Mouse (Mus musculus): Measurements from ENCODE around the gene Rpl9. TPM values are rescaled to one million over a fixed set of nuclear protein-coding genes. Genes with fewer than 3 reads are reported as not detected.

Rpl9 gene
- polyA plus RNA-seq (2015; fragmentation: Nextera tagmentation; extraction: Ambion mirVana): 1,031 and 1,063 TPM in 2 replicates

GRCm38 (mm10) chr5:65390648-65391644, at the start of gene Rpl9, which contains the start of gene Lias:
Rpl9 (minus strand) TSS chr5:65391444.
Lias (plus strand) TSS chr5:65391497.
- no peaks in the 10 kb centered on the region for H3K9me3 ChIP-seq (ENCODE audit: control insufficient read depth, low read length)
- H3K27me3 ChIP-seq (ENCODE audit: control insufficient read depth, insufficient read depth, low read depth, low read length): no peaks in the 10 kb centered on the region
- peak; percentile 98 for ATAC-seq (ENCODE audit: low read depth)
- under 1% methylated on average over 83 of the region's 83 CpGs for WGBS
- peaks cover 24% of the 10 kb centered on the region for H3K36me3 ChIP-seq (ENCODE audit: control insufficient read depth, insufficient read depth, low read length)
- H3K4me3 ChIP-seq (ENCODE audit: low read length): peak within 1 kb of the TSS; percentile 98
- peak within 1 kb of the TSS; percentile 85 for H3K4me2 ChIP-seq (ENCODE audit: low read depth, low read length)
- H3K4me1 ChIP-seq (replicated peaks; ENCODE audit: control insufficient read depth, insufficient read depth, low read length): peaks cover 8% of the 10 kb centered on the region
- peak within 1 kb of the TSS; percentile 100 for H3K9ac ChIP-seq (ENCODE audit: low read length)
- H3K27ac ChIP-seq (ENCODE audit: low read length): peak within 1 kb of the TSS; percentile 88

DNA sequence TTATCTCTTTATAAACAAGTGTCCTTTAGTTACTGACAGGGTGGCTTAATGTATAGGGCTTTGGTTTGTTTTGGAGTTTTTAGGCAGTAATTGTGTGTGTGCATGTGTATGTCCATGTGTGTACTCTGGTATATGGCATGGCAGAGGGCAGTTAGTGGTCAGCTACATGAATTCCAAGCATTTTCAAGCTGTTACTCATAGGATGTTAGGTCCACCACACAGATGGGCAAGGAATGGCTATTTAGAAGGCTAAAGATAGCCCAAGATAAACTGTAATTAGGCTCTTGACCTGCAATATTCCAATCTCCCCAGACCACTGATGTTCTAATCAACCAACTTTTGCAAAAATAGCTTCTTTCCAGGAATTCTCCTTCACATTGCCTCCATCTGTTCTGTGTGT, 46.8 kb upstream of the Rpl9 start:
- Histone ChIP-seq H3K9ac (ENCODE audit: low read length) (no peak overlapping the region), H3K9me3 (ENCODE audit: control insufficient read depth, low read length) (no peaks in the 10 kb centered on the region), H3K4me1 (replicated peaks; ENCODE audit: control insufficient read depth, insufficient read depth, low read length) (peaks cover 12% of the 10 kb centered on the region), H3K4me2 (ENCODE audit: low read depth, low read length) (no peak overlapping the region), H3K4me3 (ENCODE audit: low read length) (no peak overlapping the region), H3K36me3 (ENCODE audit: control insufficient read depth, insufficient read depth, low read length) (no peaks in the 10 kb centered on the region), H3K27ac (ENCODE audit: low read length) (no peak overlapping the region), H3K27me3 (ENCODE audit: control insufficient read depth, insufficient read depth, low read depth, low read length) (no peaks in the 10 kb centered on the region)
- no peak for ATAC-seq (ENCODE audit: low read depth)

DNA sequence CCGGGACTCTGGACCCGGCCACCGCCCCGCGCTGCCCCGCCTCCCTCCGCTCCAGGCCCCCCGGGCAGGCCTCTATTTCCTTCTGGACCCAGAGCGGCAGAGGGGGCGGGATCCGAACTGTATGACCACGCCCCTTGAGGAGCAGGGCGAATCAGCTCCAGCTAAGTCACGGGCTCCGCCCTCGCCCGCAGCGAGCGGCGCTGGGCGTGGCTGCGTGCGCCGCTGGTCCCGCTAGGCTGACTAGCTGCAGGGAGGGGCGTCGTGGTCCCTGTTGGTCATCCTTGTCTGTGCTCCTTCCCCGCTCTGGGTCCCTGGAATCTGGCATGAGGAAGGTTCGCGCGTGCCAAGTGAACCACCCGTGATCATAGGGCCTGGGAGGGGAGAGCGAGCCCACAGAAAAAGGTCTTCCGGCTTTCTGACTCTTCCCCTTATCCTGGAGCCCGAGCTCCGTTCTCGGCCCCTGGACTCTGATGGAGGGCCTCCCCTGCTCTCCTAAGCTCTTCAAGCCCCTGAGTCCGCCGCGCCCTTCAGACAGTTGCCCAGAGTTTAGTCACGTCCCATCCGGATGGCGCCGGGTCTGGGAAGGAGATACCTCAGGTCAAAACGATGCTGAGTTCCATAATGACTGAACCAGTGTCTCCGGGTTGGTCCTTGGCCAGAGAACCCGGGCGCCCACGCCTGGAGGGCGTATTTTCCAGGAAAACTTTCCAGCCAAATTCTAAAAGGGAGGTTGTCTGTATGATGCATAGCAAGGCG, 44.7 kb upstream of the Rpl9 start, which contains the start of gene Ugdh:
TSS of gene Ugdh (minus strand) at position 144 of the 756 bp plus-strand sequence.
- peak within 1 kb of the TSS; percentile 92 for H3K27ac ChIP-seq (ENCODE audit: low read length)
- ATAC-seq (ENCODE audit: low read depth): peak; percentile 99
- WGBS: under 1% methylated on average over 46 of the region's 51 CpGs
- peak within 1 kb of the TSS; percentile 78 for H3K4me3 ChIP-seq (ENCODE audit: low read length)
- H3K9ac ChIP-seq (ENCODE audit: low read length): peak within 1 kb of the TSS; percentile 81
- no peaks in the 10 kb centered on the region for H3K9me3 ChIP-seq (ENCODE audit: control insufficient read depth, low read length)
- H3K36me3 ChIP-seq (ENCODE audit: control insufficient read depth, insufficient read depth, low read length): no peaks in the 10 kb centered on the region
- H3K4me1 ChIP-seq (replicated peaks; ENCODE audit: control insufficient read depth, insufficient read depth, low read length): peaks cover 12% of the 10 kb centered on the region
- no peaks in the 10 kb centered on the region for H3K27me3 ChIP-seq (ENCODE audit: control insufficient read depth, insufficient read depth, low read depth, low read length)
- H3K4me2 ChIP-seq (ENCODE audit: low read depth, low read length): peak within 1 kb of the TSS; percentile 61

DNA sequence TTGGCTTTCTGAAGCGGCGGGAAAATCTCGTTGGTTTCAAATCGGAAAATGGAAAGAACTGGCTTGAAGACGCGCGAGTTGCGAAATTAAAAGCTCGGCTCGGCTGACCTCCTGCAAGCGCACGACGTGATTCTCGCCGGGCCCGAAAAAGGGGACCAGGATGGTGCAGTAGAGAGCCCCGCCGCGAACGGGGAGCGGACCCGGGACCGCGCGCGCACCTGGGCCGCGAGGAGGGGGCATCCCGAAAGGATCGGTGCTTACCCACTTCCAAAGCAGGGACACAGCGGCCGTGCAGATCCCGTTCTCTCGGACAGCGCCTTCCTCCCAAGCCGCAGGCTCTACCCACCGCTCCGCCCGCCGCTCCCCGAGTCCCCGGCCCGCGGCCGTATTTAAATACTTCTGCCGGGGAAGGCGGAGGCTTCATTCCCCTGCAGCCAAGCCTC, 44.1 kb upstream of the Rpl9 start:
- Histone ChIP-seq H3K36me3 (ENCODE audit: control insufficient read depth, insufficient read depth, low read length) (no peaks in the 10 kb centered on the region), H3K4me1 (replicated peaks; ENCODE audit: control insufficient read depth, insufficient read depth, low read length) (peaks cover 12% of the 10 kb centered on the region), H3K27me3 (ENCODE audit: control insufficient read depth, insufficient read depth, low read depth, low read length) (no peaks in the 10 kb centered on the region), H3K4me3 (ENCODE audit: low read length) (peak overlapping the region; percentile 78), H3K27ac (ENCODE audit: low read length) (peak overlapping the region; percentile 86), H3K9ac (ENCODE audit: low read length) (peak overlapping the region; percentile 81), H3K4me2 (ENCODE audit: low read depth, low read length) (peak overlapping the region; percentile 56), H3K9me3 (ENCODE audit: control insufficient read depth, low read length) (no peaks in the 10 kb centered on the region)
- no peak for ATAC-seq (ENCODE audit: low read depth)
- under 1% methylated on average over 40 of the region's 47 CpGs for WGBS

DNA sequence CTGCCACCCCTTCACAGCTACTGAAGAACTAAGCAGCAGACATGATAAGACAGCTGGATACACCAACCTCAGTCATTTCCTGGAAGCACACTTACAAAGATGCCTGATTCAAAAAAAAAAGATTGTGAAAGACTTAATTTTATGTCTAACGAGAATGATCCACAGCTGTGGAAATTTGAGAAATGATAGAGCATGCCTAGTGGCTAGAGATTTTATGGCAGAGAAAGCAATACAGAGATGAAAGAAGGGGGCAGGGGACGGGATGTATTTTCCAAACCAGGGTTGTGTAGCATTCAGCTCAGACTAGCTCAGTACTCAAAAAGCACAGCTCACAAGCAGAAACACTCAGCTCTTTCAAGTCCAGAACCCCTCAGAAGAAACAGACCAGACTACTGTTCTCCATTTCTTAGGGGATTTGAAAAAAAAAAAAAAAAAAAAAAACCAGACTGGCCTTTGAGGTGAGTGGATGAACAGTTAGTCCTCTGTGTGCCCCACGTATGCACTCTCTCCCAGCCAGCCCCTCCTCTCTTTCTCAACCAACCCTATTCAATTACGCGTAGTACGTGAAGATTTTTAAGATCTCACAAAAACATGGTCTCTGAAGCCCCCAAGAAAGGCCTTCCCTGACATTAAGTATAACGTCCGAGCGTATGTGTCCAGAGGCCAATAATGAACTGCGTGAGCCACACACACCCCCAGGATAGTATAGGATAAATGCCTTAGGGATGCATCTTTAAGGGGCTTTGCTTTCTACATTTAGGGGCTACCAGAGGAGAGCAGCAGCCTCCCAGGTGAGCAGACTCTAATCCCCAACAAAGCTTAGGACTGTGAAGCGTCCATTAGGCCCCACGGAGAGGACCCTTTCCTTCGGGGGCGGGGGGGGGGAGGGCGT, 43.5 kb upstream of the Rpl9 start:
- peak overlapping the region; percentile 81 for H3K9ac ChIP-seq (ENCODE audit: low read length)
- 3% methylated on average over 15 of the region's 15 CpGs for WGBS
- H3K27ac ChIP-seq (ENCODE audit: low read length): peak overlapping the region; percentile 86
- H3K4me2 ChIP-seq (ENCODE audit: low read depth, low read length): peak overlapping the region; percentile 56
- no peak for ATAC-seq (ENCODE audit: low read depth)
- no peaks in the 10 kb centered on the region for H3K27me3 ChIP-seq (ENCODE audit: control insufficient read depth, insufficient read depth, low read depth, low read length)
- H3K36me3 ChIP-seq (ENCODE audit: control insufficient read depth, insufficient read depth, low read length): no peaks in the 10 kb centered on the region
- H3K9me3 ChIP-seq (ENCODE audit: control insufficient read depth, low read length): no peaks in the 10 kb centered on the region
- peaks cover 12% of the 10 kb centered on the region for H3K4me1 ChIP-seq (replicated peaks; ENCODE audit: control insufficient read depth, insufficient read depth, low read length)
- peak overlapping the region; percentile 78 for H3K4me3 ChIP-seq (ENCODE audit: low read length)

- 86% methylated on average over 5 of the region's 5 CpGs for WGBS
- H3K27ac ChIP-seq (ENCODE audit: low read length): no peak overlapping the region
- peaks cover 6% of the 10 kb centered on the region for H3K4me1 ChIP-seq (replicated peaks; ENCODE audit: control insufficient read depth, insufficient read depth, low read length)
- no peaks in the 10 kb centered on the region for H3K27me3 ChIP-seq (ENCODE audit: control insufficient read depth, insufficient read depth, low read depth, low read length)
- H3K9ac ChIP-seq (ENCODE audit: low read length): no peak overlapping the region
- H3K4me3 ChIP-seq (ENCODE audit: low read length): no peak overlapping the region
- no peak for ATAC-seq (ENCODE audit: low read depth)
- peaks cover 4% of the 10 kb centered on the region; the same call in 1 of the 2 replicates for H3K36me3 ChIP-seq (ENCODE audit: control insufficient read depth, insufficient read depth, low read length)
- no peak overlapping the region for H3K4me2 ChIP-seq (ENCODE audit: low read depth, low read length)
- H3K9me3 ChIP-seq (ENCODE audit: control insufficient read depth, low read length): no peaks in the 10 kb centered on the region
Observed at GRCm38 (mm10) chr5:65429441-65429840, 38.2 kb upstream of the Rpl9 start.

DNA sequence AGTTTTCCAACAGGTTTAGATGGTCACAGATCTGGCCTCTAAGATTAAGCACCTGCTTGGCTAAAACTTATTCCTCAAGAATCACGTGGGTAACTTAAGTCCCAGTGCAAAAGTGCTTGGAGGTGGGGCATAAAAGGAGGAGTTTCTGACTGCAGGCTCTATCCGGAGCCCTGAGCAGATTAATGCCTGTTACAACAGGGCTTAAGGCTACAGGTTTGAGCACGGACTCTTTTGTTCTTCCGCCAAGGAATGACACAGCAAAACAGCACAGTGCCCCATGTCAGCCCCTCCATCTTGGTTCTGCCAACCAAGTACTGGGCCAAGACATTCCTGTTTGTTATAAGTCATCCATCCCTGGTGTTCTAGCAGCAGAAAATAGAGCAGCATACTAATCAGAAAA, 37.1 kb upstream of the Rpl9 start:
- ATAC-seq (ENCODE audit: low read depth): no peak
- Histone ChIP-seq H3K36me3 (ENCODE audit: control insufficient read depth, insufficient read depth, low read length) (peaks cover 9% of the 10 kb centered on the region), H3K4me1 (replicated peaks; ENCODE audit: control insufficient read depth, insufficient read depth, low read length) (no peaks in the 10 kb centered on the region), H3K4me2 (ENCODE audit: low read depth, low read length) (no peak overlapping the region), H3K27ac (ENCODE audit: low read length) (no peak overlapping the region), H3K9ac (ENCODE audit: low read length) (no peak overlapping the region), H3K4me3 (ENCODE audit: low read length) (no peak overlapping the region), H3K9me3 (ENCODE audit: control insufficient read depth, low read length) (no peaks in the 10 kb centered on the region), H3K27me3 (ENCODE audit: control insufficient read depth, insufficient read depth, low read depth, low read length) (no peaks in the 10 kb centered on the region)
- 45% methylated on average over 4 of the region's 4 CpGs for WGBS

DNA sequence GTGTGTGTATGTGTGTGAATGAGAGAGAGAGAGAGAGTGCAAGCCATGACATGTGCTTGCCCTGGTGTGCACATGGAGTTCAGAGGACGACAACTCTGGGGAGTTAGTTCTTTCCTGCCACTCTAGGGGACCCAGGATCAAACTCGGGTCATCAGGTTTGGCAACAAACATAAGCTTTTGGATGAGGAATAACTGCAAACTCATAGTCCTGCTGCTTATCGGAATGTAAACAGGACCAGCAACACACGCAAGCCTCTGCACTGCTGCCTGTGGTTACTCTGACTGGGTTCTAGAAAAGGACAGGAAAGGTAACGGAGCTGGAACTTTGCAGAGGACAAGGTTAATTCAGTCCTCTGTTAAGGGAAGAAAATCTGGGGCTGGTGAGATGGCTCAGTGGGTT, 34.0 kb upstream of the Rpl9 start:
- H3K9ac ChIP-seq (ENCODE audit: low read length): no peak overlapping the region
- no peak overlapping the region for H3K4me2 ChIP-seq (ENCODE audit: low read depth, low read length)
- no peak overlapping the region for H3K27ac ChIP-seq (ENCODE audit: low read length)
- H3K36me3 ChIP-seq (ENCODE audit: control insufficient read depth, insufficient read depth, low read length): peaks cover 26% of the 10 kb centered on the region
- WGBS: 70% methylated on average over 5 of the region's 5 CpGs
- H3K27me3 ChIP-seq (ENCODE audit: control insufficient read depth, insufficient read depth, low read depth, low read length): no peaks in the 10 kb centered on the region
- ATAC-seq (ENCODE audit: low read depth): no peak
- no peaks in the 10 kb centered on the region for H3K4me1 ChIP-seq (replicated peaks; ENCODE audit: control insufficient read depth, insufficient read depth, low read length)
- no peaks in the 10 kb centered on the region for H3K9me3 ChIP-seq (ENCODE audit: control insufficient read depth, low read length)
- H3K4me3 ChIP-seq (ENCODE audit: low read length): no peak overlapping the region

All from lung, embryonic 16.5 days (tissue).